Mouse (Mus musculus): ENCODE measurements around the gene Aebp2. TPM values are rescaled to one million over a fixed set of nuclear protein-coding genes. Genes with fewer than 3 reads are reported as not detected.

The Aebp2 gene
- total RNA-seq, 1 experiment from 2014 or later: 51.2 TPM

GRCm38 (mm10) chr6:140697994-140698393 lies 75.5 kb downstream of the Aebp2 start:
- no peak for DNase-seq

GRCm38 (mm10) chr6:140698596-140698995 lies 76.1 kb downstream of the Aebp2 start:
- DNase-seq: no peak

DNA sequence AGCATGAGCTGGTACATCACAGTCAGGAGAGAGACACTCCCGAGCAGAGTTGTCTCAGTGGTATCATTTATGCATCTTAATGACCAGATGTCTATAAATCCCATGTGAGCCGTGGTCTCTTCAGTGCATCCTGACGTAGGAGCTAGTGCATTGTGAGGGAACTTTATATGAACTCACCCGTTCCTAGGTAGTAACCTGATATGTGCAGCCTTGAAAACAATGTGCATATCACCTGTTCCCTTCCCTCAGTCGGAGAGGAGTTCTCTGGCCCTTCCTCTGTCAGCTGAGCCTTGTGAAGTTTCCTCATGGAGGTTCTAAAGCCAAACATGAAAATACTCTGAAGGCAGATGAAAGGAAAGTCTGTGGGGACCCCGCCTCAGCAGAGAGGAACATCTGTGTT lies 78.8 kb downstream of the Aebp2 start:
- no peak for DNase-seq

DNA sequence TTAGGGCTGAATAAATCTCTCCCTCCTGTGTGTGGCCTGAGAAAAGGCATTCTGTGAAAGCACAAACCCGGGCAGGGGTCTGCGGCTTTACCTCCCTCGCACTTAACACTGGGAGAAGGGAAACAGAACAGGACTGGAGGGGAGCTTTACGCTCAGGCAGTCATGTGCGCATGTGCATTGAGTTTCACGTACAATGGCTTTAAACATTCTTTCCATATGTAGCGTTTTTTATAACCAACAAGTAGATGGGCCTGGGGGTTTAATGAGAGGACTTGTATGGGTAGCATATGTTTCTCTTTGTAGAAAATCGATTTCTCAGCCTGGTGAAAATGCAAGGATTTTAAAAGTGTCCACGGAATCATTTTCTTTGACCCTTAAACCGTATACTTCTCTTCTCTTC lies 82.7 kb downstream of the Aebp2 start:
- no peak for DNase-seq

DNA sequence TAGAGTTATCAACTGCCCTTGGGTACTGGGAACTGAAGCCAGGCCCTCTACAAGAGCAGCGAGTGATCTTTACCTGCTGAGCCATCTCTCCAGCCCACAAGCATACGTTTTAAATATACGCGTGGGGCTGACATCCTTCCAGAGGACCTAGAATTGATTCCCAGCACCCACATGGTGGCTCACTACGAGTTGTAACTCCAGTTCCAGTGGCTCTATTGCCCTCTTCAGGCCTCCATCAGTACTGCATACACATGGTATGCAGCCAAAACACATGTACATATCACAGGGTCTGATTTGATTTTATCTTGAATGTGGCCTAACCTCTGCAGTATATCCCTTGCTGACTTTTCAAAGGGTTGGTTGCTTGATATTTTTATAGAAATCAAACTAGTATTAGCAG lies 83.6 kb downstream of the Aebp2 start:
- DNase-seq: no peak

GRCm38 (mm10) chr6:140708059-140708458 lies 85.6 kb downstream of the Aebp2 start:
- no peak for DNase-seq

- no peak for DNase-seq
These were observed 87.1 kb downstream of the Aebp2 start for GRCm38 (mm10) chr6:140709415-140710107.

- DNase-seq: peak; percentile 61
These were observed 90.3 kb downstream of the Aebp2 start for GRCm38 (mm10) chr6:140712754-140713153.

DNA sequence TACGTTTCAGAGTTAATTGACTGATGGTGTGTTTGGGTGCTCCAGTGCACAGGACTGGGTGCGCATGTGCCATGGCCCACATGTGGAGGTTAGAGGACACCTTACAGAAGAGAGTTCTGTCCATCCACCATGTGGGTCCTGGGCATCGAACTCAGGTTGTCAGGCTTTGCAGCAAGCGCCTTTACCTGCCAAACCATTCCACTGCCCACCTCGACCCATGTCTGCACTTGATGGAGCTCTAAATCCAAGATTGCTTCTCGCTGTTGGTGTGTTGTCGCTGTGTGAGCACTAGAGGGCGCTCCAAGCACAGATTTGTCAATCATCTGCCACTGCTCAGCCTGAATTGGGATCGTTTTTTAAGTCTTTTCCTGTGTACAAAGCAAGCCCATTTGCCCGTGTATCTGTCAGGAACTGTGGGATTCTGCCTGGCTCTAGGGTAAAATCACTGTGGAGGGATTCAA lies 92.5 kb downstream of the Aebp2 start:
- DNase-seq: peak; percentile 71

DNA sequence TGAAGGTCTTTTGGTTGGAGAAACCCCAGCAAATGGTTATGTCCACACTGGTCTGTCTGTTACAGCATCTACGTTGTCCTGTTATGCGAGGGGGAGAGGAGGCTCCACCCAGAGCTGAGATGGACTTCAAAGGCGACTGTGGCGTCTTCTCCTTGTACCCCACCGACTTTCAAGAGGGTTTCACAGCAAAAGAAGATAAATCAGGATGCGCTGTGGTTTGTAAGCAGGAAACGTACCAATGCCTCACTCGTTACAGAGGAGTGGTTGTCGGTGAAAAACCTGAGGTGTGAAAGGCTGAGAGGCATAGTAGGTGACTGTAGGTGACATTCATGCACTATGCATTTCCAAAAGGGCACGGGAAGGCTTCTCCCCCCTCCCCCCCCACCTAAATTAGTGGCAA lies 99.6 kb downstream of the Aebp2 start:
- DNase-seq: no peak

Other genes starting within 250 kb of the Aebp2 start
- gene Plekha5, start 198.6 kb upstream of the Aebp2 start, total RNA-seq (2021): 43.5 and 57.6 TPM in 2 replicates
- gene Gm11077, start 106.6 kb downstream of the Aebp2 start, total RNA-seq (2021): not detected in 2 replicates

Measured in adrenal gland, postnatal 25 days (tissue).